Mouse (Mus musculus) spleen, adult 2 months (tissue): Measurements from ENCODE around the gene Car9.

ENCODE experiments used
- CTCF ChIP-seq: fragments of 200-500 bp; IDR thresholded peaks from 2 replicates; pipeline ENCODE4 v1.5.1; 2011; ENCODE audit warnings: mild to moderate bottlenecking, inconsistent platforms; ENCODE audit not compliant: insufficient read depth, insufficient read length, insufficient replicate concordance; ENCODE audit errors: extremely low read depth
- POLR2A ChIP-seq: fragments of 200-500 bp; IDR thresholded peaks from 2 replicates; pipeline ENCODE4 v1.6.1; 2011; ENCODE audit warnings: low read depth, low read length, inconsistent platforms

DNA sequence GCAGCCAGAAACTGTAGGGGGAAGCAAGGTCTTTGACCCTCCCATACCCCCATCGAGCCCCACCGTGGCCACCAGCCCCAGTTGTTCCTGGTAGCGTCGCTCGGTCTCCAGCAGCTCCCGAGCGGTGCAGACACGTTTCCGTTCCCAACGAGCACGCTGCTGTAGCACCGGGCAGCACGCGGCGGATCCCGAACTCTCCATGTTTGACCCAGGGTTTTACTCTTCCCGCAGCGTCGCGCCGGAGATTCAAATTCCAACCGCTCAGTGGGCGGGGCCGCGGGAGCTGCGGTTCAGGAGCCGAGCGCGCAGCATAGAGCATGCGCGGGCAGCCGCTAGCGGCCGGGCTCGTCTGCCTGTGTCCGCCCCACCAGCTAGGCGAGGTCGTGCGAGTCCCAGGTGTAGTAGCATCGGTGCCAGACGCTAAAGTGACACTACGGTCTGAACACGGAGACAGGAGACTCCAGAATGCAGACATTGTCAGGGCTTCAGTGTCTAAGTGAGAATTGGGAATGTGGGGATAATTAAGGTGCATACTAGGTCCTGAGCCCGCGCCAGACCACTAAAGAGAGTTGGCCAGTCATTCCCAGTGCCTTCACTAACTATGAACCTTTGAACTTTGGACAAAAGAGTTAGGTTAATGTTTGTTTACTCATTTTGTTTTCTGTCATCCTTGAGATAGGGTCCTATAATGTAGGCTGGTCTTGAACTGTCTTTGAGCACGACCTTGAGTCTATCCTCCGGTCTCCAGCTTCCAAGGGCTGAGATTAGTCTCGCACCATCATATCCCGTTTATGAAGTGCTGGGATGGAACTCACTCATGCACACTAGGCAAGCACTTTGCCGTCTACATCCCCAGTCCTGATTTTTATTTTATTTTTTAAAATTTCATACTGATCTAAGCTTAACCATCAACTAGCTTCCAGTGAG is 7.1 kb upstream of the Car9 start, which contains the start of gene Arhgef39:
- TF ChIP-seq POLR2A (no peak), CTCF (no peak)
